Mouse (Mus musculus) left cerebral cortex, adult 18-20 months (tissue): Measurements from ENCODE around the gene Kyat1. TPM values are rescaled to one million over a fixed set of nuclear protein-coding genes. Genes with fewer than 3 reads are reported as not detected.
A peak's percentile ranks its signal among the peaks of the same experiment; 100 is the strongest.

Source experiments
- DNase-seq, 2 experiments: peaks; one replicate each; pipeline ENCODE4 v3.0.0; 2021 to 2022; ENCODE audit warnings: low spot score in 2 of 2, mixed read lengths in 1 of 2
- long read RNA-seq, 2 experiments: library from polyadenylated mRNA; stranded (forward); transcript quantifications; one replicate each; pipeline ENCODE4 v2.0.0; 2021
- total RNA-seq, 2 experiments: library from RNA; stranded (reverse); gene quantifications; 2 replicates each; pipeline ENCODE4 v1.2.3; 2021

Gene Kyat1
- total RNA-seq = 10 to 100 TPM; 13.9 to 14.1 TPM
- long read RNA-seq, experiment 1, transcript Kyat1-201 (13 exons, 1,876 nt) = major isoform, 5 of 15 reads
- long read RNA-seq, experiment 1, partial matches to known transcripts = 2 of 15 reads
- long read RNA-seq, experiment 1, other reads (novel, unspliced or antisense) = 5 of 15 reads
- long read RNA-seq, experiment 2, partial matches to known transcripts = 0 of 7 reads
- long read RNA-seq, experiment 2, other reads (novel, unspliced or antisense) = 1 of 7 reads

GRCm38 (mm10) chr2:30205629-30206357, at the start of gene Kyat1:
Gene Kyat1 (minus strand): TSS chr2:30205847.
- DNase-seq = peak; percentile 93 to 94

DNA sequence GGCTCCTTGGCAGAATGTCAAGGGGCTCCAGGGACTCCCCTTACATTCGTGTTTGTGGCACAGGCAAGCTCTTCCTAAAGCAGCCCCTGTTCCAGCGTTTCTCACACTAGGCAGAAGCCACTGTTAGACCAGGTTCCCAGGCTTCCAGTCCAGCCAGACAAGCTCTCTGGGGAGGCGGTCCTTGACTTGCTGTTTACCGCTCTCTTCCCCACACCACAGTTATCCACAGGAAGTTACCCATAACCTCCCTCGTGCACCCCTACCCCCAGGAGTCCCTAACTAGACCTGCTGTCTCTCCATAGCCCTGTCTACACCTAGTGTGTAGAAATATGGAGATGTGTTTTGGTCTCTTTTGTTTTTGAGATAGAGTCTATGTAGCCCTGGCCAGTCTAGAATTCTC, 48.2 kb upstream of the Kyat1 start:
- no peak for DNase-seq

GRCm38 (mm10) chr2:30252521-30252920, 46.9 kb upstream of the Kyat1 start:
- DNase-seq = peak in 1 of 2 experiments; percentile 44

- DNase-seq = no peak
Measured at GRCm38 (mm10) chr2:30251417-30252104, 45.9 kb upstream of the Kyat1 start.

DNA sequence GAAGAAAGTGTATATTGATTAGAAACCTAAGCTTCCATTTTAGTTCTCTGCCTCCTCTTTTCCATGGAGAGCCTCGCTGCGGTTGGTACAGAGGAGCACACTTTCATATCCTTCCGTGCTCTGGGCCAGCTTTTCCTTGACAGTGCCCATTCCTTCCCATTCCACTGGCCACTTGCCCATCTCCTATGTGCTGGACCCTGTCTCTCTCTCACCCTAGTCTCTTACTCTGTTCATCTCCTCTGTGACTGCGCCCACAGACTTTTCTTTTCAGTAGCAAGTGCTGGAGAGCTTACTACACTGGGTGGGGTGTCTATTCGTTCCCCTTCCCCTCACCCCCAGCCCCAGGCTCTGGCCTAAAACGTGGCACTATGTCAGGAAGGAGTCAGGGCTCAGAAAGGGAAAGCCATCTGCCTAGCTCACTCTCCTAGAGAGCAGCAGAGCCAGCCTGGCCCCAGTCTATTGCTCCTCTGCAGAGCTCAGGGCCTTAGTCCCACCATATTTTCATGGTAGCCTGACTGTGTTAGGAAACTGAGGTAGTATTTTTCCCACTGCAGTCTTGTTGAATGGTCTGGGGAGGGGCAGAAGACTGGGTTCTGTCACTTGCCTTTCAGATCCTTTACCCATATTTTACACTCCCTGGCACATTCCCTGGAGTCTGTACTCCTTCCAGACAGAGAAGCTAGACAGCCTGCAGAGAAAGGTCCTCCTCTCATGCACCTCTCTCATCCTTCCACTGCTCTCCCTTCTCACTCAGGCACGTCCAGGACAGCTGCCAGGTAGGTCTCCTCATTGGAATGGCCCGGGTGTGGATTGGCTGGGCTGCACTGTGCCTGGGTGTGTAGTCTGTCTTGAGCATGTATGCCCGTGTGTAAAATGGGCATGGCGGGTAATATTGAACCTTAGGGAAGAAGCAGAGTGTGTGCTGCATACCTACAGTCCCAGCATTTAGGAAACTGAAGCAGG, 44.8 kb upstream of the Kyat1 start:
- no peak for DNase-seq

- peak in 1 of 2 experiments; percentile 39 for DNase-seq
Measured at GRCm38 (mm10) chr2:30249182-30249581, 43.5 kb upstream of the Kyat1 start.

DNA sequence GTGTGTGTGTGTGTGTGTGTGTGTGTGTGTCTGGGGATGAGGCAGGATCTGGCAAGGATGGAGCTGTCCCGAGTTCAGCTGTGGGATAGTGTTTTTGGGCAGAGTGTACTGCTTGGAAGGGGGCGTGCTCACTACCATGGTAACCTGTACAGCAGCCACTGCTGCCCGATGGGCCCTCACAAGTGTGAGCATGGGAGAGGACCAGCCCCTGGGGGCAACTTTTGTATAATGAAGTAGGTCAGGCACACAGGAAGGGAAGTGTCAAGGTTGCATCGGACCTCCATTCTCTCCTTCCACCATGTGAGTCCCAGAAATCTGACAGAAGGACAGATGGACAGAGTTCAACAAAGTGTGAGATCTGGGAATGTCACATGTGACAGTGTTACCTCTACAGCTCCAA, 42.0 kb upstream of the Kyat1 start:
- DNase-seq = no peak

- no peak for DNase-seq
Measured at GRCm38 (mm10) chr2:30247036-30247435, 41.4 kb upstream of the Kyat1 start.

- DNase-seq = no peak
Measured at GRCm38 (mm10) chr2:30244595-30245178, 39.0 kb upstream of the Kyat1 start.

- DNase-seq = no peak
Measured at GRCm38 (mm10) chr2:30243391-30243790, 37.7 kb upstream of the Kyat1 start.

DNA sequence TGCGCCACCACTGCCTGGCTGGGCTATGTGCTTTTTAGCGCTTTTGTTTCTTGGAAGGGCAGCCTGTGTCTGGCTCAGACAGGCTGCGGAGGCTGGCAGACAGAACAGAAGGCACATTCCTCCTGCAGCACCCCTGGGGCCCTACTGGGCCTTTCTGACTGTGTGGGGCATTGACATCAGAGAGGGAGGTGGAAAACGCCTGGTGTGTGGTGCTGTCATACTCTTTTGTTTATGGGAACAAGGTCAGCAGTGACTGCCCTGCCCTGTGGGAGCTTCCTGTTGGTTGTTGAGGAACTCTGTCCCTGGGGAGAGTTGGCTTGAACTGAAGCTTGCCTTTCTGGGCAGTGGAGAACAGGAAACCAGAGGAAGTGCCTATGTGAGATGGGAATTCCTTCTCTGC, 36.9 kb upstream of the Kyat1 start:
- DNase-seq = no peak

DNA sequence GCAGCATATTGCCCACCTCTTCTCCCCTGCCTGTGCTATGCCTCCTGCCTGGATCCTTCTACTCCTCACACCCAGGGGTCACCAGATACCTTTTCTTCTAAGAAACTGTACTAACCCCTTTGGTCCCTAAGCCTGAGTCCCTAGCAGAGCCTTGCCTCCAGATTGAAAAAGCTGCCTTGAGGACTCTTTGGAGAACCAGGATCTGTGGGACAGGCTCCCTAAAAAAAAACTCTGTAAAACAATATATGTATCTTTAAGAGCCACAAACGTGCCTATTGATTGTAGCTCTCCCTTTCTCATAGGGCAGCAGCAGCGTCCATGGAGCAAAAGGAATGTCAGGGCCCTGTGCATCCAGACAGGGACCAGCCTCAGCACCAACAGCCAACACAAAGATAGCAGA, 34.6 kb upstream of the Kyat1 start, which contains the start of gene Gm28035:
TSS of gene Gm28035 (plus strand) at position 301 of the 400 bp plus-strand sequence.
- DNase-seq = no peak

- DNase-seq = no peak
Measured at GRCm38 (mm10) chr2:30239777-30240176, 34.1 kb upstream of the Kyat1 start.

- DNase-seq = no peak
Measured at GRCm38 (mm10) chr2:30238906-30239465, 33.3 kb upstream of the Kyat1 start.

DNA sequence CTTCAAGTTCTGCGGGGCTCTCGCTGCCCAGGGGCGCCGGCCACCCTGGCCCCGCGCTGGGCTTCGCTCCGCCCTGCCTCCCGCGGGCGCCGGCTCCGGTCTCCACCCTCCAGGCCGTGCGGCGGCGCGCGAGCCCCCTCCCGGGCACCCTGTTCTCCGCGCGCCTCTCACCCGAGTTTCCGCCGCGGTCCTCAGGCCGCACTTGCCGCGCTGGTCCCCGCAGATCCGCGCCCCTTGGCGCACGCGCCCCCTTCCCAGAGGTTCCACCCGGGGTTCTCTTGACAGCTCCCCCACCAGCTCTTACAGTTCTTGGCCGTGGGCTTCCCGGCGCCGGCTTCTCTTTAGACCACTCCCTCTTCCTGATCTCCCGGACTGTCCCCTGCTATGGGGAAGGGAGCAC, 32.2 kb upstream of the Kyat1 start:
- DNase-seq = peak; percentile 62 to 70

- DNase-seq = peak; percentile 100
Measured at GRCm38 (mm10) chr2:30237199-30237880, 31.7 kb upstream of the Kyat1 start, which contains the start of gene Lrrc8a. Gene Lrrc8a (plus strand): TSS chr2:30237715.

- DNase-seq = no peak
Measured at GRCm38 (mm10) chr2:30236426-30237198, 31.0 kb upstream of the Kyat1 start.

- DNase-seq = no peak
Measured at GRCm38 (mm10) chr2:30235593-30235992, 29.9 kb upstream of the Kyat1 start.

DNA sequence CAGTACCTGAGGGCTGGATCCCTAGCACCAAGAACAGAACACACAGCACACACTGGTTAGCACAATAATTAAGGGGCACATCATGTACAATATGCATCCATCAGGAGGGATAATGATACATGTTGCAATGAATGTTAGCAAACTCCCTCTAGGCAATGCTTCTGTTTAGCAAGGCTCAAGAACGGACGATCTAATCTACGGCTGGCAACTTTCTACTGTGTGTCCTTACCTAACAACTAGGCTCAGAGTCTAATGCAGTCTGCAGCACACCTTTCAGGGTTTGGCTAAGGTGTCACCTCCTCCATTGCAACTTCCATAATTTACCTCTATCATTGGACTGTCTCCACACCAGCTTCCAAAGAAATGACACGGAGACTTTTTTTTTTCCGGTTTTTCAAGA, 10.6 kb upstream of the Kyat1 start:
- no peak for DNase-seq
